Mouse (Mus musculus) CD8-positive naive resting alpha-beta T cell, adult 2 months (primary cell): ENCODE data around the gene Fezf1.

Experiments
- DNase-seq, 2 experiments: peaks; one replicate each; pipeline ENCODE4 v3.0.0; 2022; ENCODE audit warnings: low read depth in 2 of 2, low spot score in 2 of 2

Gene Fezf1

GRCm38 (mm10) chr6:23247512-23248312, 450 bp downstream of the Fezf1 start:
- no peak for DNase-seq

GRCm38 (mm10) chr6:23246790-23247511, 1.2 kb downstream of the Fezf1 start:
- no peak for DNase-seq

- no peak for DNase-seq
Observed at GRCm38 (mm10) chr6:23246061-23246789, 1.9 kb downstream of the Fezf1 start.

GRCm38 (mm10) chr6:23245545-23246011, 2.6 kb downstream of the Fezf1 start:
- DNase-seq, result no peak

- no peak for DNase-seq
Observed at GRCm38 (mm10) chr6:23245121-23245520, 3.0 kb downstream of the Fezf1 start.

- DNase-seq, result no peak
Observed at GRCm38 (mm10) chr6:23243821-23244760, 4.1 kb downstream of the Fezf1 start.

- DNase-seq, result no peak
Observed at GRCm38 (mm10) chr6:23211499-23211898, 36.7 kb downstream of the Fezf1 start.

- DNase-seq, result no peak
Observed at GRCm38 (mm10) chr6:23207791-23208190, 40.4 kb downstream of the Fezf1 start.

- DNase-seq, result no peak
Observed at GRCm38 (mm10) chr6:23202630-23203029, 45.5 kb downstream of the Fezf1 start.
